Mouse (Mus musculus) brain, embryonic 14.5 days (tissue): ENCODE results near the gene Timm22.

ENCODE experiments used
- CTCF ChIP-seq: fragments of 200-500 bp; IDR thresholded peaks from 2 replicates; pipeline ENCODE4 v1.5.1; 2012; ENCODE audit warnings: inconsistent platforms, mild to moderate bottlenecking, moderate library complexity, borderline replicate concordance; ENCODE audit not compliant: insufficient read depth, insufficient read length; ENCODE audit errors: extremely low read depth
- POLR2A ChIP-seq: fragments of 200-500 bp; IDR thresholded peaks from 2 replicates; pipeline ENCODE4 v1.6.1; 2012; ENCODE audit warnings: mild to moderate bottlenecking, inconsistent platforms, borderline replicate concordance; ENCODE audit not compliant: poor library complexity, insufficient read depth, insufficient read length, severe bottlenecking; ENCODE audit errors: extremely low read depth

- TF ChIP-seq CTCF: no peak
- TF ChIP-seq POLR2A: no peak
These were observed 40.0 kb upstream of the Timm22 start for GRCm38 (mm10) chr11:76366720-76367119.
